Mouse (Mus musculus) liver, embryonic 14.5 days (tissue): ENCODE results near the gene Mapk1.

Experiments
- CTCF ChIP-seq: IDR thresholded peaks from 2 replicates; pipeline ENCODE4 v1.5.1; 2016; ENCODE audit warnings: antibody characterized with exemption, low read depth, control low read depth
- EP300 ChIP-seq: IDR thresholded peaks from 2 replicates; pipeline ENCODE4 v1.6.1; 2016; ENCODE audit warnings: antibody characterized with exemption, low read depth

DNA sequence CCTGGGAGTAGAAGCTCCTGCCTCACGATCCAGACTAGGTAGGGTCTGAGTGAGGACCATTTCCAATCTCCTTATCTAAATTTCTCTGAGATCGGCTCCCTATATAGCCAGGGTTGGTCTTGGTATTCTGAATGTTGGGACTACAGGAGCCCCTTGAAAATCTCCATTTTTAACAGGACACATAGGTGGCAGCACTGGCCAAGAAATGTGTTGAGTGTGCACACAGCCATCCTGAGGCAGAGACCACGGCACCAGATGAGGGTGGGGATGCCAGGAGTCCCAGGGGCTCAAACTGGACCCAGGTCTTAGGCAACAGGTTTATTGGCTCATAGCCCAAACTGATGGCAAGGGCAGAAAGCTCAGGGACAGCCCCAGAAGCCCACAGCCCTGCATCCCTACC is 105.2 kb downstream of the Mapk1 start:
- TF ChIP-seq CTCF (no peak), EP300 (no peak)
